Mouse (Mus musculus) common myeloid progenitor, adult 5-6 weeks (primary cell): ENCODE results near the gene Rrp36. TPM values are rescaled to one million over a fixed set of nuclear protein-coding genes. Genes with fewer than 3 reads are reported as not detected.
A peak's percentile ranks its signal among the peaks of the same experiment; 100 is the strongest.

Experiments used
- ATAC-seq: replicated peaks from 2 replicates; pipeline ENCODE4 v1.8.0; 2016; ENCODE audit warnings: low read depth, mild to moderate bottlenecking, moderate TSS enrichment, inconsistent platforms; ENCODE audit not compliant: poor library complexity, severe bottlenecking
- total RNA-seq: library from RNA; stranded (forward); fragments of 200-1000, 187-1606 nt; gene quantifications from 2 replicates; pipeline ENCODE4 v1.2.3, GENCODE M21; 2017

The Rrp36 gene
- 46.2 and 51.9 TPM in 2 replicates for total RNA-seq

DNA sequence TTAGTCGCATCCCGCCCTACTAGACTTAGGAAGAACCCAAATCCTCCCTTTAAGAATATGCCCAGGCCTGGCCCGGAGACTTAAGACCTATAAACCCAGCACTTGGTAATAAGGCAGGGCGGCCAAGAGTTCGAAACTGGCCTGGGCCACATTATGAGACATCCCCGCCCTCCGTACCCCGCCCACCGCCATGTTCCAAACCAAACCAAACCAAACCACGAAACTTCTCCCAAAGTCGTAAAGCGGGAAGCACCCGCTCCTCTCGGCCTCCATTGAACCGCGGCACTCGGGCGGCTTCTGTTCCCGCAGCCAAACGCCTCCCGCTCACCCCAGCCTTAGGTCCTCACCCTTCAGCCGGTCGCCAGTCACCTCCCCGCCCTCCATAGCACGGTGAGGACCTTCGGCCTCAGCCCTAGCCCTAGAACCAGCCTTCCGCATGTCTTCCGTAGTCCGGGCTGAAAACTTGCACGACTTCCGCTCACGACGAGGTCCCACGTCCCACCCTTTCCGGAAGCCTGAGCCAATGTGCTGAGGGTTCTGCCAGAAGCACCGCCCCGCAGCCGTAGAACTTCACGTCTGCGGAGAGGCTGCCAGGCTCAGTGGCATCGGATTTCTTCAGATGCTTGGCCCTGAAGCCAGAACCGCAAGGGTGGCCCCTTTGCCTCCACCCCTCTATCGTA, at the start of gene Rrp36:
TSS of gene Rrp36 (minus strand) at position 503 of the 680 bp plus-strand sequence.
- ATAC-seq = peak; percentile 97

DNA sequence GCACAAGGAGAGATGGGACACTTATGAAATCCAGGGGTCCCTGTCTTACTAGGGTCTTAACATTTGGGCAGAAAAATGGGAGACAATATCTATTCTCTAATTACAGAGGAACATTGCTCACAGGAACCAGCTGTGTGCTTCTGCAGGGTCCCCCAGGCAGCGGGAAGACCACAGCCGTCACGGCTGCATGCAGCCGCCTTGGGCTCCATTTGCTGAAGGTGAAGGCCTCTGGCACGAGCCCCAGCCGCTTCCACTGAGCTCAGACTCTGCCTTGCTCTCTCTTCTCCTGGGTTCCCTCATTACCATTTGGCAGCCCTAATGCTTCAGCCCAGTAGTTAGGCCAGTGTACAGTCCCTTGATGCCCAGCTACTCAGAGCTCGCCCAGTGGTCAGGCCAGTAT, 46.9 kb upstream of the Rrp36 start:
- no peak for ATAC-seq

DNA sequence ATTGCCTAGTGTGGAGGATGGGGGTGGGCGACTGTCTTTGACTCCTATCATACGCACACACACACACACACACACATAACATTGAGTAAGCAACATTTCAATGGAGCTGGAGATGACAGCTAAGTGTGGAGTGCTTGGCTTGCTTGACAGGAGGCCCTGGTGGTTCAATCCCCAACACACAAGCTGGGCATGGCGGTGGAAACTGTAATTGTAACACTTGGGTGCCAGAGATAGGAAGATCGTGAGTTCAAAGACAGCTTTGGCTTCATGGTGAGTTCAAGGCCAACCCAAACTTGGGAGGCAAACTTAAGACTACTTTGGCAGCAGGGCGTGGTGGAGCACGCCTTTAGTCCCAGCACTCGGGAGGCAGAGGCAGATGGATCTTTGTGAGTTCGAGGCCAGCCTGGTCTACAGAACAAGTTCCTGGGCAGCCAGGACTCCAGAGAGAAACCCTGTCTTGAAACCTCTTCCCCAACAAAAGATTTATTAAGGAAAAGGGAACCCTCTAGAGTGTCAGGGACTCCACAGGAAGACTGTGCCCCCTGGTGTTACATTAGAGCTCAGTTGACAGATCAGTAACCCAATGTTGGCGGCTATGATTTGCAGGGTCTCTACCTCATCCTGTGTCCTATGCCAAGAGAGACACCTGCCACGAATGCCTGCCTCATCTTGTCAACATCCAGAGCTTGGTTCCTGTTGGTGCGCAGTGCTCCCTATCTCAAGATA, 40.8 kb upstream of the Rrp36 start:
- ATAC-seq = no peak

DNA sequence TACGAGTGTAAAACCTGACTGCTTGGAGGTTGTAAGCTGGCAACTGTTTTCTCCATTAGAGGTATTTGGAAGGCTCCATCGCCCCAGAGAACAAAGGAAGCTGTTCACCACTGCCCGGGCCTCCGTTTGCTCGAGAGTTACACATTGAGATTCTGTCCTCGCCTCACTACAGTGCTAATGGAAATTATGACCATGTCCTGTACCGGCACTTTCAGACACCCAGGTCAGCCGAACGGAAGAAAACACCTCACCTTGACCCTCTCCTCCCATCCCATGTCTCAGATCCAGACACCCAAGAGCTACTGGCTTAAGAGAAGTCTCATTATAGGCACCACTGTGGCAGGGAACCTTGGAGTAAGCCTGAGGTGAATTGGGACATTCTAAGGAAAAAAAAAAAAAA, 39.7 kb upstream of the Rrp36 start:
- no peak for ATAC-seq

GRCm38 (mm10) chr17:46712442-46712841, 38.3 kb upstream of the Rrp36 start:
- ATAC-seq = peak; percentile 17; the same call in 1 of the 2 replicates

GRCm38 (mm10) chr17:46711612-46712271, 37.6 kb upstream of the Rrp36 start:
- ATAC-seq = 0 out of 2 replicates have a peak, but pooled peaks have one; percentile 22

DNA sequence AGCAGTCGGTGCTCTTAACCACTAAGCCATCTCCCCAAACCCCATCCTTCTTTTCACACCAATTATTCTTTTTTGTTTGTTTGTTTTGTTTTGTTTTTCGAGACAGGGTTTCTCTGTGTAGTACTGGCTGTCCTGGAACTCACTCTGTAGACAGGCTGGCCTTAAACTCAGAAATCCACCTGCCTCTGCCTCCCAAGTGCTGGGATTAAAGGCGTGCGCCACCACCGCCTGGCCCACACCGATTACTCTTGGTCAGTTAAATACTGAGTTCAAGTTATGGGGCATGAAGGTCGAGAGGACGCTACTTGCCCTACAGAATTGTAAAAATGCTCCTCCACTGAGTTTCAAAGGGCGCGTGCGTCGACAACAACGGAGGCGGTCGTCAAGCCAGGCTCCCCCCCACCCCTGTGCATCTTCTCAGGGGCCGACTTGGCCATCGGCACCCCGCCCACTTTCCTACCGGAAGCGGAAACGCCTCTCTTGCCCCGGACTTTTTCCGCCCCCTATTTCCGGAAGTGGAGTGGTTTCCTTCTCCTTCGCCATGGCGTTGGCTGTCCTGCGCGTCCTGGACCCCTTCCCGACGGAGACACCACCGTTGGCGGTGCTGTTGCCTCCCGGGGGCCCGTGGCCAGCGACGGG, 36.9 kb upstream of the Rrp36 start, which contains the start of gene Pex6:
TSS of gene Pex6 (plus strand) at position 505 of the 639 bp plus-strand sequence.
- peak; percentile 94 for ATAC-seq

GRCm38 (mm10) chr17:46706375-46707089, 32.4 kb upstream of the Rrp36 start:
- no peak for ATAC-seq

- ATAC-seq = peak; percentile 96
Observed at GRCm38 (mm10) chr17:46704887-46705835, 31.0 kb upstream of the Rrp36 start, which contains the start of gene Ppp2r5d. TSS of gene Ppp2r5d (minus strand) at chr17:46705111.

DNA sequence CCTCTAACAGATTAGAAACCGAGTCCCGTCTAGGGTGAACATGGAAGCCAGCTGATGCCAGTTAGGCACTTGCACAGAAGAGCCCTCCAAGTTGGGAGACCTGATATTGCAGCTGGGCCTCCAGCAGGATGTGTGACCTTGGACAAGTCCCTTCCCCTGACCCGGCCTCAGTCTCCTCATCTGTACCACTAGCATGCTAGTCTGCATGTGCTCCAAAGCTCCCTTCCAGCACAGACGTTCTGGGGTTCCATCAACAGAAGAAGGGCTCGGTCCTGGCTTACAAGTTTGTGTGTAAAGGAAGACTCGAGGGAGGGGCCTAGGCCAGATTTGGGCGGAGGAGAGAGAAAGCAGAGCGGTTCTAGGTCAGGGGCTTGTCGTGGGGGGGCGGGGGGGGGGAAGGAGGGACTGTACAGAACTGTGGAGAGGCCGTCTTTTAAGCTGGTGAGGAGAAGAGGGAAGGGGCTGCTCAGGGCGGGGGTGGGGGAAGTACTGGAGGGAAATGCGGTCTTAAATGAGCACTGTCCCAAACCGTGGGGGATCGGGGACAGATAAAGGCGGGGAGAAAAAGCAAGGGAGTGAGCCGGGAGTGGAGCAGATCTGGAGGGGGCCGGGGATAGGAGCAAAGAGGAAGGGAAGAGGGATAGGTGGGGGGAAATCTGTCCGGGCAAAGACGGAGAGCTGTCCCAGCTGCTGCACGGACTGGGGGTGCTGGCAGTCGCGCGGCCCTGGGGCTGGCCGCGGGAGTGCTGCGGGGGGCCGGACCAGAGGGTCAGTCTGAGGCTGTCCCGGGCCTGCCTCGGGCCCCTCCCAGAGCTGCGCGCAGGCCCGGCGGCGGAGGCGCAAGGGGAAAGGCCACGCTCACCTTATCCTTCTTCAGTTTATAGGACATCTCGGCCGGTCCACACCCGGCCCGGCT, 30.1 kb upstream of the Rrp36 start:
- no peak for ATAC-seq

DNA sequence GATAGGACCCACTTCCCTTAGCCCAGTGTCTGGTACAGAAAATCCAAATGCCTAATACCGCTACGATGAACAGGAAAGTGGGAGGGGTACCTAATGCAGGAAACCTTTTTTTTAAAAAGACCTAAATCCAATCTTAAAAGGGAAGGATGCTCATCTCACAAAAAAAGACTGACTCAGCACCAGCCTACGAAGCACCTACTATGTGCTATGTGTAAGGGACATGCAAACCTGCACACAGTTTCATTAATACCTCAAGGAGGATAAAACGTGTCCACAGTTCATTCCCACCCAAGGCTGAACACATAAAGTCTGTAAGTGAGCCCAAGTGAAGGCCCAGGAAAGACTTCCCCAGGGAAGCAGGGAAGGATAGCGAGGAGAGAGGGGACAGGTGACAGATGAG, 28.4 kb upstream of the Rrp36 start:
- ATAC-seq = no peak

DNA sequence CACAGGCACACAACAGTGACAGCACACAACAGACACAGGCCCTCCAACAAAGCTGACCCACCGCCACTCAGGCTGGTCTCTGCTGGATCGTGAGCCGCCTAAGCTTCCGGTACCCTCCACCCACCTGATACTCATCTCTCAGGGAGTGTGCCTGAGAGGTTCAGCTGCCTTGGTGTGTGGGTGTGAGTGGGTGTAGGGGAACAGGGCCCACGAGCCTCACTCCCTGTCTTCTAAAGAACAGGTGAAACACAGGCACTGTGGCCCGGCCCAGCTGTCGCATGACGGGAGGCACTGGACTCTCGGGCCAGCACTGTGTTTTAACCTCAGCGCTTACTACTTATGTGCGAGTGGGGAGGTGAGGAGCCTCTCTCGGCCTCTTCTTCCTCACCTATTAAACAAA, 27.9 kb upstream of the Rrp36 start:
- ATAC-seq = no peak

DNA sequence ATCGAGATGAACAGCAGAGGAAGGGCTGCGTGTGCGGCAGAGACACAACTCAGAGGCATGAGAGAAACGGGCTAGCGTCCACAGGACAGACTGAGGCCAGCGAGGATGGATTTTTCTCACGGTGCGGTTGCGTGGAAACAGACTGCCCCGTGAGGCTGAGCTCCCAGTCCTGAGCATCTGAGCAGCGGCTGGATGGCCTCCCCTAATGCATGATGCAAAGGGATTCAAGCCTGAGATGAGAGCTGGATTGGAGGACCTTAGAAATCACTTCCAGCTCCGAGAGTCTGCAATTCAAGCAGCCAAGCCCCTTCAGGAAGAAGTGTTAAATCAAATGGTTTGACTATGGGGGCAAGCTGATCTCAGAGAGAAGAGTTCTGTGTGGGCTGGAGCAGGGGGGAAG, 27.3 kb upstream of the Rrp36 start:
- ATAC-seq = no peak

- ATAC-seq = no peak
Observed at GRCm38 (mm10) chr17:46699912-46700311, 25.8 kb upstream of the Rrp36 start.

DNA sequence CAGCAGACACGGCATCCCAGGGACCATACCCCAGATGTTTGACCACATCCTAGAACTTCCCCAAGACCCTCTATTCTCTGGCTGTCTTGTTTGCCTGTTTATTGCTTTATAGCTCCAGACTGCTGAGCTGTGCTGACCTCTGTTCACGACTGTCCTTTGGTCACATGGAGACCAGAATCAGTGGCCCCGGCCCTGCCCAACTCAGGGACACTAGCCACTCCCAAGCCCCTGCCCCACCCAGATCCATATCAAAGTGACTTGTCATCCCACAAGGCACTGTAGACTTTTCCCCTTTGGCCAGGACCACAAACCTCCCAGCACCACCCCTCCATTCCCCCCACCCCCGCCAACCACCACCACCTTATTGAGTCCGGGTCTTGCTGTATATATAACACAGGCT, 25.1 kb upstream of the Rrp36 start:
- ATAC-seq = no peak

DNA sequence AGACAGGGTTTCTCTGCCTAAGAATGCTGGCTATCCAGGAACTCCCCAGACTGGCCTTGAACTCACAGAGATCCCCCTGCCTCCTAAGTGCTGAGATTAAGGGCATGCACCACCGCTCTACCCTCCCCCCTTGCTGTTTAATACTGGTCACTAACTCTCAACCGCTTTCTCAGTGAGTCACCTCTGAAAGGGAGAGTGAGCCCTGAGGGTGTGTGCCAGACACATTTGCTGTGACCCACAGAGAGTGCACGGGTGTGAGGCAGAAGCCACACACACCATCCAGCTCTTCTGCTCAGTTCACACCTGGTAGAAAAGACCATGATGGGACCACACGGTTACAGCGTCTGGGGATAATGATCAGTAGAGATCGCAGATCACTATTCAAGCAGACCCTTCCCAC, 24.4 kb upstream of the Rrp36 start:
- ATAC-seq = no peak

GRCm38 (mm10) chr17:46694517-46695063, 20.4 kb upstream of the Rrp36 start:
- ATAC-seq = no peak
